Mouse (Mus musculus) cerebellum, postnatal 14 days (tissue): ENCODE measurements around the gene Actr2.
A peak's percentile ranks its signal among the peaks of the same experiment; 100 is the strongest.
"Not testable (repeated sequence)": the region's sequence is repeated elsewhere in the genome, so short reads cannot be mapped to it uniquely, and the experiment has no call there.

ENCODE experiments used
- DNase-seq, 2 experiments: peaks; one replicate each; pipeline ENCODE4 v3.0.0; 2021; ENCODE audit warnings: mixed read lengths in 2 of 2

Actr2 gene

DNA sequence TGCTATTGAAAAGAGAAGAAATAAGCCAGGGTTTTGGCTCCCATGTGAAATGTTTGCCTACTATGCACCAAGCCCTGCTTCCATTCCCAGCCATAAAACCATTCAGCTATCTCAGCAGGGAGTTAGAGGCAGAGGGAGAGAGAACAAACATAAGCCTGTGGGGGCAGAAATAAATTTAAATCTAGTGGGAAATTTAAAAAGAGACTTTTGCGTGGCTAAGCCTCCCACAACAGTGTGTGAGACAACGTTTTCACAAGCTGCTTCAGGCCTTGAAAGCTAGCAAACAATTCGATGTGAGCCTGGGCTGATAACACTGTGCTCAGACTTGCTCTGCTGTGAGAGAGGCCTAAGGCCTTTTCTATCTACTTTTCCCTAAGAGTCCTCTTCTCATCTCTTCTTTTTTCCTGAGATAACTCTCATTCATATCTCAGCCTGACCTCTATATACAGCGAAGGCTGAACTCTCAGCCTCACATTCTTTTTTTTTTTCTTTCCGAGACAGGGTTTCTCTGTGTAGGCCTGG lies 3.4 kb upstream of the Actr2 start:
- DNase-seq, result no peak

DNA sequence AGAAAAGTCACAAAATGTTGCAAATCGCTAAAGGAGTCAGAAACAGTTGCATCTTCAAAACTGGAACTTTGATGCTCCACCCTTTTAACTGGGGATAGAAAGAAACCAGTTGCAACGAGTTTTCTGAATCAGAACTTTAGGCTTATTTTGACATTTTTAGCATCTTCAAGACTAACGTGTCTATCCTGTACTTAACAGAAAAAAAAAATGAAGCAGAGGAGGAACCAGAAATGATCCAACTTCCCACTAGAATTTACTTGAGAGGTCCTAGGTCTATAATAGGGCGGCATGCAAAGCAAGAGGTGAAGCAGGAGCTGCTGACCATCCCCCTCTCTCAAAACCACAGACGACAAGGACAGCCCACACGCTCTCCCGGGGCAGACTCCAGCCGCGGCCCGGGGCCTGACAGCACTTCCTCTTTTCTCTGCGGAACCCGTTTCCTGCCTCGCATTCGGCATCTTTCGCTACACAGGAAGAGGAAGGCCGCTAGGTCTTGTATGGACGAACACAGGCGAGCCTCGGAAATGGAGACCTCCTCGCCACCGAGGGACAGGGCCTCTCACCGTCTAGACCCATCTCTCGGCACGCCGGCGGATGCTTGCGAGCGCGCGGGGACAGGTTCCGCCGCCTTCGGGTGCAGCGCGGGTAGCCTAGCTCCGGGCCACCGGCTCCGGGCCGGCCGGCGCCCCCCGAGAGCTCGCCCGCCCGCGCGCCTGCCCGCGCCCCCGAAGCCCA lies 540 bp downstream of the Actr2 start:
- DNase-seq, result peak; percentile 76 to 79

GRCm38 (mm10) chr11:20108151-20108550 lies 4.6 kb downstream of the Actr2 start:
- no peak for DNase-seq

DNA sequence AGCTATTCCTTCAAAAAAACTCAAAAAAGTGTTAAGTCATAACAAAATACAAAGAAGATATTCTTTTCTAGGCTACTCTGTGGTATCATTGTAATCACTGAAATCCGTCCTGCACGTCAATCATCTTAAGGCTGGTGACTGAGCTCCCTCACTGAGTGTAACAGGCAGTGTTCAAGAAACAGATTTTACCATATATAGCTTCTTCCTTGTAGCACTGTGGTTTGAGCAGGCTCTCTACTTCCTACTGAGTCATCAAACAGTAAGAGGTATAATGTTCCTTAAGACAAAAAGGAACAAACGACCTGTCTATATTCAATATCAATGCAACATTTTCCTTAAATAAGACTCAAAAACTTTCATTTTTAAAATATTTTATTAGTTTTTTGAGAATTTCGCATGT lies 5.0 kb downstream of the Actr2 start:
- DNase-seq, result no peak

DNA sequence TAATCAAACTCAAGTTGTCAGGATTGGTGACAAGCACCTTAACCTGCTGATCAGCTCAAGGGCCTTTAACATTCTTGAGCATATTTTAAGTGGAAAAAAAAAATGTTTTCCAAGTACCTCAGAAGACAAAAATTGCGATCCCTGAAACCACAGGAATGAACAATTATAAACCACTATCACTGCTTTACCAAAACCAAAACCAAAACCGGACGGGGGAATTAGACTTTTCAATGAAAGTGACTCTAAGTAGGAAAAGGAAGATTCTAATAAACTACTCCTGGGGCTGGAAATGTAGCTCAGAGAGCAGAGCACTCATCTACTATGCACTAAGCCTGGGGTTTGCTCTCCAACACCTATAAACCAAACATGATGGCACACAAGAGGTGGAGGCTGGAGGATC lies 5.8 kb downstream of the Actr2 start:
- no peak for DNase-seq

DNA sequence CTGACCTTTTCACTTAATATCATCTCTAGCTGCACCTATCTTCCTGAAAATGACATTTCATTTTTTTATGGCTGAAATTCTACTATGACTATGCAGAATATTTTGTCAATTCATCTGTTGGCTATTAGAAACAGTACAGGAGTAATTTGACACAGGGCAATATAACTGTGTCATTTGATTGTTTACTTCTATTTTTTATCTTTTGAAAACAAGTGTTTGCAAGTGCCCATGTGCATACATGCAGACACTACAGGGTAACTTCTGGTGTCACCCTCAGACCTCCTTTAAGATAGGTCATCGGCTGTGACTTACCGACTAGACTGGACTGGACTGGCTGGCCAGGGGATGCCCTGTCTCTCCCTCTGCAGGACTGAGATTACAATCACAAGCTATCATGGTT lies 8.8 kb downstream of the Actr2 start:
- DNase-seq, result no peak

DNA sequence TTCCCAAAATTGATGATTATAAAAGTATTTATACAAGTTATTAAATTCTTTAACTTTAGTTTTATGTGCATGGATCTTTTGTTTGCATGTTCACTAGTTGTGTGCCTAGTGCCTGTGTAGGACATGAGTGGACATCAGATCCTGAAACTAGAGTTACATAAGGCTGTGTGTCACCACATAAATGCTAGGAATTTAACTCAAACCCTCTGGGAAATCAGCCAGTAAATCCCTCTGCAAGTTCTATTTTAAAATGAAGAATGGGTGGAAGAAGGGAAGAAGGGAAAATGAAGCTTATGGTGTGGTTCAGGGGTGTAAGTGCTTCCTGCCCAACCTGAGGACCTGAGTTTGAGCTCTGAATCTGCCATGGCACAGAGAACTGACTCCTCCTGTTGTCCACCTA lies 26.4 kb downstream of the Actr2 start:
- DNase-seq, result no peak

GRCm38 (mm10) chr11:20085635-20086034 lies 27.1 kb downstream of the Actr2 start:
- no peak for DNase-seq

- DNase-seq, result no peak
Observed at GRCm38 (mm10) chr11:20075415-20075814, 37.3 kb downstream of the Actr2 start.

GRCm38 (mm10) chr11:20072826-20073225 lies 39.9 kb downstream of the Actr2 start:
- DNase-seq, result no peak

DNA sequence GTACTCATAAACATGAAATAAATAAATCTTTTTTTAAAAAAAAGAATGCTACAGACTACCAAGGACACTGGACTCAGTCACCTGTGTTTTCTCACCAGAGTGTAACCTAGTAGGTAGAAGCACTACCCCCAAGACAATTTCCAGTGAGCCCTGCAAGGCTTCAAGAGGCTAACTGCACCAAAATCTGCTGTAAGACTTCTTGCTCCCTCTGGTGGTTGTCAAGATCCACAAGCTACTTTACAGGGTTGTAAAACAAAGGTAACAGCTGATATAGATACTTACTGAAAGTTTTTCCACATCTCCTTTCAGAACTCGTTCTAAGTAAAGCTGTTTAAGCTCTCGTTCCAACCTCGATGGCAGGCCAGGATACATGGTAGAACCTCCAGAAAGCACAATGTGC lies 40.5 kb downstream of the Actr2 start:
- DNase-seq, result peak; percentile 51 to 70

GRCm38 (mm10) chr11:20068346-20069004 lies 44.2 kb downstream of the Actr2 start:
- DNase-seq, result no peak

DNA sequence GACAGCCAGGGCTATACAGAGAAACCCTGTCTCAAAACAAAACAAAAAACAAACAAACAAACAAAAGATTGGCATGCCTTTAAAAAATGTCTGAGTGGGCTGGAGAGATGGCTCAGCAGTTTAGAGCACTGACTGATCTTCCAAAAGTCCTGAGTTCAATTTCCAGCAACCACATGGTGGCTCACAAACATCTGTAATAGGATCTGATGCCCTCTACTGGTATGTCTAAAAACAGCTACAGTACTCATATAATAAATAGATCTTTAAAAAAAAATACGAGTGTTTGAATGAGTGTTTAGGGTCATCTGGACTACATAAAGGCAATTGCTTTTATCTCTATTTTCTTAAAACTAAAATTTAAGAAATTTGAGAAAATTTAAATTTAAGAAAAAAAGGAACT lies 45.2 kb downstream of the Actr2 start:
- no peak for DNase-seq

- DNase-seq, result peak; percentile 75 to 83
Observed at GRCm38 (mm10) chr11:20066106-20066505, 46.6 kb downstream of the Actr2 start.

GRCm38 (mm10) chr11:20064926-20065325 lies 47.8 kb downstream of the Actr2 start:
- DNase-seq, result peak in 1 of 2 experiments; percentile 52

DNA sequence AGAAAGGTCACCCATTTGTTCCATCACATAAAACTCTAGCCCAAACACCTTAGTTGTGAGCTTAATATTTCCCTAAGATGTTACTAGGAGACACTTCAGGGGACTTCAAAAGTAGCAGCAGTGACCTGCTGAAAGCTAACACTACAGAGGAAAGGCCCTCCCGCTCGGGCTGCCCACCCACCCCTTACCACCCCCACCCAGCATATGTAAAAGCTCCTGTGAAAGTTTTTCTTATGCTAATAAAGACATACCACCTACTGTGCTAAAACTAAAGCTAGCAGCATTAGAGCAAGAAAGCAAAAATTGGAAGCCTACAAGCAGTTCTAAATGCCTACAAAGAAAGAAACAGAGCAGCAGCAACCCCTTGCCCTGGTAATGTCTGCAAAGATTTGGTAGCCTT lies 48.6 kb downstream of the Actr2 start:
- DNase-seq, result not testable (repeated sequence)

- not testable (repeated sequence) for DNase-seq
Observed at GRCm38 (mm10) chr11:20062801-20063200, 49.9 kb downstream of the Actr2 start.

DNA sequence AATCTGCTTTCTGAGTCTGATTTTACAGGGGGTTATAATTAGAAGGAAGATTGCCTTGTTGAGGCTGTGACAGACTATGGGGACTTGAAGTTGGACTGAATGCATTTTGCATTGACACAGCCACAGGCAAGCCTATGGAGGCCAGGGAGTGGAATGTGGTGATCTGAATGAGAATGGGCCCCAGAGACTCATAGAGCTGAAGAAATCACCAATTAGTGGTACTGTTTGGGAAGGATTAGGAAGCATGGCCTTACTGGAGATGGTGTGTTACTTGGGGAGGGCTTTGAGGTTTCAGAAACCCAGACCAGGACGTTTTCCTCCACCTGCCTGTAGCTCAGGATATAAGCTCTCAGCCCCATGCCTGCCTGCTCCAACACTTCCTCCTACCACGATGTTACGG lies 53.0 kb downstream of the Actr2 start:
- no peak for DNase-seq

- DNase-seq, result no peak
Observed at GRCm38 (mm10) chr11:20057429-20057828, 55.3 kb downstream of the Actr2 start.

GRCm38 (mm10) chr11:20056168-20056567 lies 56.5 kb downstream of the Actr2 start:
- no peak for DNase-seq

DNA sequence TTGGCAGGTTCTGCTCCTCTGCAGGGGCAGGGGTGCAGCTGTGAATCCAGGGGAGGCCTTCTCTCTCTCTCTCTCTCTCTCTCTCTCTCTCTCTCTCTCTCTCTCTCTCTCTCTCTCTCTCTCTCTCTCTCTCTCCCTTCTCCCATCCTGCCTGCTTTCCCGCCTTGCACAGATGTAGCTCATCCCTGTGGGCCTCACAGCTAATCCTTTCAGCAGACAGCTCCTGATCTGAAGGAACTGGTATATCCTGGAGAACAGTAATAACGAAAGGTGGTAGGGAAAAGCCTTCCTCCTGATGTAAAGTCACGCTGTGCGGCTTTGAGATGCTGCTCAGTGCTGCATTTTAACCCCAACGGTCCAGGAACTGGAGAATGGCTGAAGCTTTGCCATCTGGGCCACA lies 58.1 kb downstream of the Actr2 start:
- DNase-seq, result no peak

DNA sequence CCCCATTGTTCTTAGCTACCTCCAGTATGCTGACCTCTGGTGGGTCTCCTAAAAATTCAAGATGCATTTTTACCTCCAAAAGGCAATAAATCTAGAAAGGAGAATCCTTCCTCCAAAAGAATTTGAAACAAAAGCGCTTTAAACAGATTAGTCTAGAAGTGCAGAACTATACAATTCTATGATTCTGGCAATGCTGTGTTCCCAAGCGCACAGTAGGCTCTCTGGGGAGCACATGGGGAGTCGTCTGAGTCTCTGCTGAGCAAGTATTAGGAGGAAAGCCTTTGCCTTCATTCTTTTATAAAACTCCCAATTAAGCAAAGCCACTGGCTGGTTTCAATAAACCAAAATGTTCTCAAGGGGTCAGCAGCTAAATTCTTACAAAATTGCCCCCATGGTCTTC lies 58.8 kb downstream of the Actr2 start:
- DNase-seq, result no peak

- DNase-seq, result no peak
Observed at GRCm38 (mm10) chr11:20052814-20053536, 59.7 kb downstream of the Actr2 start.

GRCm38 (mm10) chr11:20045586-20045985 lies 67.1 kb downstream of the Actr2 start:
- no peak for DNase-seq
